Mouse (Mus musculus): ENCODE results near the gene Tagln3.

The Tagln3 gene

DNA sequence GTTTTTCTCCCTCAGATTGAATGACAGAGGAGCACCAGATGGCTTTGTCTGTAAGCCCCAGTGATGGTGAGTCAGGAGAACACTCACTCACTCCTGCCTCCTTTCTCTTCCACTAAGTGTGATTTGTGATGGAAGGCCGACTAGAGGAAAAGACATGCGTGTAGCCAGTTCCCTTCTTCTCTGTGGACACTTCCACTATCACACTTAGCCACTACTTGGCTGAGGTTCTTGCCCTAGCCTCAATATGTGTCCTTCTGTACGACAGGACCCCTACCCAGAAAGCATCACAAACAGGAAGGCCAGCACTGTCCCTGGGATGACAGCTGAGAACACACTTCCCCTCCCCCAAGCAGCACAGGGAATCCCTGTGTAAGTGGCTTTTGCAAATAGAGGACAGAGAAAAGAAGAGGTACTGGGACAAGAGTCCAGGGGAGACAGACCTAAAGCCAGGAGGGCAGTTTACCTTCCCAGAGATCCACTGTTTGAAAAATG is 1.9 kb downstream of the Tagln3 start:
- no peak for DNase-seq (ENCODE audit: extremely low read depth, low read depth, low spot score)

DNA sequence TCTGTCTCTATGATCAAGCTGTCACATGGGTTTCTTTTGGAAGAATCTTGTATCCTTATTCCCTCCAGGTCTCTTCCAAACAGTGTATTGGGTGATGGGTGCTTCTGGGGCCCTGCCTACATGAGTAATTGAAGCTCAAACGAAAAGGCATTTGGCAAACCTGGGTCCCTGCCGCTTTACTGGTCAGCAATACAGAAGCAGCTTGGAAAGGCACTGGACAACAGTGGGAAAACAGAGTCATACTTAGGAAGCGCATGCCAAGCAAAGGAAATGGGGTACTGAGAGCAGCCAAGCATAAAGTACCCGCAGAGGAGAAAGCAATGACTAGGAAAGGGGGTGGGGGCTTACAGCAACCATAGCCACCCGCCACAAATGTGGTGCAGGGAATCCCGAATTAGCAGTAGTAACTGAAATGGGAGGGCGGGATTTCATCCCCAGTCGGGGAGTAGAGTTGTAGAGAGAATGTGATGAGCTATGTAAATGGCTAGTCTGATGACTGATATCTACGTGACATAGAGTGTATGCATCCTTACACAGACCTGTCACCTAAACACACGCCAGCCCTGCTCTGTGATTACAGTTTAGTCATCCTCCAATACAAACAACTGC is 4.3 kb downstream of the Tagln3 start:
- DNase-seq (ENCODE audit: extremely low read depth, low read depth, low spot score): no peak

DNA sequence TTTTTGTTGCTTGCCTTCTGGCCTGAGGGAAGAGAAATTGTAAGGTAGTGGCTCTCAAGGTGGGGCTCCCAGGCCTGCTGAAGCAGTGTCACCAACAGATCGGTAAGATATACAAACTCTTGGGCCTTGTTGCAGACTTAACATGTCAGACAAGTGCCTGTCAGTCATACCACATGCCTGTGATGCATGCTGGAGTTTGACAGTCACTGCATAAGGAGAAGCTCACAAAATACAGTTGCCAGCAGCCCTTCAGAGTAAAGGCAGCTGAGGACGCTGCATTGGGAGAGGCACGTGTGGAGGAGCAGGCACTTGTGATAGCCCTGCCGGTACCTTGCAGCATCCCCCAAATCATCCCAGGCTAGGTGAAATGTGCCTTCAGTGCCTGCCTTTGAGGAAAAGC is 6.1 kb downstream of the Tagln3 start:
- no peak for DNase-seq (ENCODE audit: extremely low read depth, low read depth, low spot score)

- no peak for DNase-seq (ENCODE audit: extremely low read depth, low read depth, low spot score)
Observed at GRCm38 (mm10) chr16:45714489-45715150, 9.8 kb downstream of the Tagln3 start.

DNA sequence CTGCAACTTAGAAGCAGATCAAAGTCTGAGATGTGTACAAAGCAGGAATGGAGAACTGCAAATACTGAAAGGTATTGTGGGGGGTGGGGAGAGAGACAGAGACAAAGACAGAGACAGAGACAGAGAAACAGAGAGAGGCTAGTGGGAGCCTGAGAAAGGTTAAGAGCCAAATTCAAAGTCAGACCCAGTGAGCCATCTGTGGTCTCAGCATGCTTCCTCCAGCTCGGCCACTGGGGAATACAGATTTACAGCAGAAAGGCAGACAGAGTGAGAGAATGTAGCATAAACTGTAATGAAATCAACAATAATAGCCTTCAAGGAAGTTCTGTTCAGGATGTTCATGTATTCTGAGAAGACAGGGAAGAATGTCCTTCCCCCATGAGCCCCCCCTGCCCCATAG is 10.5 kb downstream of the Tagln3 start:
- no peak for DNase-seq (ENCODE audit: extremely low read depth, low read depth, low spot score)

GRCm38 (mm10) chr16:45713261-45713660 is 11.1 kb downstream of the Tagln3 start:
- no peak for DNase-seq (ENCODE audit: extremely low read depth, low read depth, low spot score)

- DNase-seq (ENCODE audit: extremely low read depth, low read depth, low spot score): no peak
Observed at GRCm38 (mm10) chr16:45711263-45711662, 13.1 kb downstream of the Tagln3 start.

GRCm38 (mm10) chr16:45699301-45699700 is 25.1 kb downstream of the Tagln3 start:
- DNase-seq (ENCODE audit: extremely low read depth, low read depth, low spot score): no peak

DNA sequence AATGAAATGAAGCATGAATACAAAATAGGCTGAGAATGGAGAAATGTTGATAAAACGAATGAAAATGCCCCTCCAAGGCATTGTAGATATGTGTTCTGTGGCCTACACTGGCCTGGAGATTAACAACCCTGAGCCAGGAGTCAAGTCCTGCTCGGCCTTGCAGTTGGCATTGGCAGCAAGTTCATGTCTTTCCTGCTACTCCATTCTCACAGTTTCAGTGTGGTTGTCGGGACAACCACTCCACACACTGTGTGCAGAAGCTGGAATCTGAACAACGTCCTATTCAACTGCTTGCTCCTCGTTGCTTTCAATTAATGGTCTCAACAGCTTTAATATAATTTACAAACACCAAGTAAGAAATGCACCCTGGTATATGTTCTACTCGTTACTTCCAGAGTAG is 26.4 kb downstream of the Tagln3 start:
- no peak for DNase-seq (ENCODE audit: extremely low read depth, low read depth, low spot score)

- DNase-seq (ENCODE audit: extremely low read depth, low read depth, low spot score): no peak
Observed at GRCm38 (mm10) chr16:45695445-45696160, 28.8 kb downstream of the Tagln3 start.

- DNase-seq (ENCODE audit: extremely low read depth, low read depth, low spot score): no peak
Observed at GRCm38 (mm10) chr16:45693558-45693957, 30.9 kb downstream of the Tagln3 start, which contains the start of gene Tmprss7. Tmprss7 (minus strand) TSS chr16:45693658.

- DNase-seq (ENCODE audit: extremely low read depth, low read depth, low spot score): no peak
Observed at GRCm38 (mm10) chr16:45692851-45693250, 31.6 kb downstream of the Tagln3 start.

DNA sequence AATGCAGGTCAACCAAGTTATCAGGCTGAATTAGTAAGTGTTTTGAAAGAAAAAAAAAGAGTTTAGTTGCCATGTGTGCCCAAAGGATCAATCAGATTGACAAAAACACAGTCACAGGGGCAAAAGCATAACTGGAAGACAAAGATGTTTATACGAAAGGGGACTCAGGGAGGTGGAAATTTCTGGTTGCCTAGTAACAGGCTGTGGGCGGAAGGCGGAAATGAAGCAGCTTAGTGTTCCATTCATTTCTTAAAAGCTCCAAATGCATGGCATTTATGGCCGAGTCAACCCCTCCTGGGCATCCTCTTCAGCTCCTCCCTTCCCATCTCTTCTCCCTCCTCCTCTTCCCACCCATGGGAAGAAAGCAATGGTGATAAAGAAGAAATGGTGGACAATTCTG is 34.2 kb downstream of the Tagln3 start:
- DNase-seq (ENCODE audit: extremely low read depth, low read depth, low spot score): no peak

DNA sequence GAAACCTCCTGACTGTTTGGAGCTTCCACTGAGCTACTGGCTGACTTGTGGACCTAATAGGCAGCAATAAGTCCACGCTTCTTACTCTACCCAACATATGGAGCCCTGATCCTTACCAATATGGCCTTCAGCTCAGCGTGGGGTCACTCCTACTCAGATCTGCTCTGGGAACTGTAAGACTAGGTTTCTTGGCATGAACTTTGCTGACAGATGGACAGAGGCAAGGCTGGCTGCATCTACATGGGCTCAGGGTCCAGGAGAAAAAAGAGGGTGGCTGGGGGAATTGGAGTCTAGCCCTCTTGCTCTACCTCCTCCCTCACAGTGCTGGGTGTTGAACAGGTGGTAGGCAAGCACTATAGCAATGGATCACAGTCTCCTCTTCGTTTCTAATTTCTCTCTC is 37.6 kb downstream of the Tagln3 start:
- DNase-seq (ENCODE audit: extremely low read depth, low read depth, low spot score): no peak

- DNase-seq (ENCODE audit: extremely low read depth, low read depth, low spot score): no peak
Observed at GRCm38 (mm10) chr16:45685295-45685694, 39.1 kb downstream of the Tagln3 start.

DNA sequence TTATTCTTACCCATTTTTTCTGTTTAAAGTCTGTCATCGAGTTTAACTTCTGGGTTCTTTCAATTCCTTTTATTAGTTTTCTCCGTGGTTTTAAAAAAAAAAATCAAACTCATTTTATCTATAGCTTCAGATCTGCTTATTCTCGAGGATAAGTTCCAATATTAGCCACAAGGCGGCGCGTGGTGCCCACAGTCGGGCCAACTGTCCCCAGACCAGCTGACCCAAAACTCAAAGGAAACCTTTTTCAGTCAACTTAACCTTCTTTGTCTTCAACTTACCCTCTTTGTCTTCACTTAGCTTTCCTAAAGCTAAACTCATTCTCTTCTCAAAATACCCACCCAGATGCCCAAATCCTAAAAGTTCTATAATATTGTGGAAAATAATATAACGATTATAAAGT is 39.6 kb downstream of the Tagln3 start:
- DNase-seq (ENCODE audit: extremely low read depth, low read depth, low spot score): no peak

DNA sequence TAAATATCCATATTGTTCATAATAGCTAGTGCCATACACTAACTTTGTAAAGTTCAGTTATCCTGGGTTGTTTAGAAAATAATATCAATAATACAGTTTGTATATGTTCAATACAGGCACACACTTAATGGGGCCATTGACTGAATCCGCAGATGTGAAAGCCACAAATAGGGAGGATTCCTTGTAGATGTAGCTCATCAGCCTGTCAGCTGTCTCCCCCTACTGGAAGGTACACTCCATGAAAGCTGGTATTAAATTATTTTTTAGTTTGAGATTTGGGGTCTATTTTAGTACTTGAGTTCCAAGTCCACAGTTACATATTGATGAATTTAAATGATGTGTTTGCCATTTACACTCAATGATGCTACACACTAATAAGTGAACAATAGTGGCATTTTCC is 47.9 kb downstream of the Tagln3 start:
- DNase-seq (ENCODE audit: extremely low read depth, low read depth, low spot score): no peak

- DNase-seq (ENCODE audit: extremely low read depth, low read depth, low spot score): no peak
Observed at GRCm38 (mm10) chr16:45670005-45670404, 54.4 kb downstream of the Tagln3 start.

GRCm38 (mm10) chr16:45668178-45668577 is 56.2 kb downstream of the Tagln3 start:
- no peak for DNase-seq (ENCODE audit: extremely low read depth, low read depth, low spot score)

- no peak for DNase-seq (ENCODE audit: extremely low read depth, low read depth, low spot score)
Observed at GRCm38 (mm10) chr16:45666136-45666535, 58.3 kb downstream of the Tagln3 start.

- DNase-seq (ENCODE audit: extremely low read depth, low read depth, low spot score): no peak
Observed at GRCm38 (mm10) chr16:45662381-45662780, 62.0 kb downstream of the Tagln3 start.

Data from fat pad, adult 2 months (tissue).